Mouse (Mus musculus): Measurements from ENCODE around the gene Gm14698.
"Not testable (repeated sequence)": the region's sequence is repeated elsewhere in the genome, so short reads cannot be mapped to it uniquely, and the experiment has no call there.

Gene Gm14698

DNA sequence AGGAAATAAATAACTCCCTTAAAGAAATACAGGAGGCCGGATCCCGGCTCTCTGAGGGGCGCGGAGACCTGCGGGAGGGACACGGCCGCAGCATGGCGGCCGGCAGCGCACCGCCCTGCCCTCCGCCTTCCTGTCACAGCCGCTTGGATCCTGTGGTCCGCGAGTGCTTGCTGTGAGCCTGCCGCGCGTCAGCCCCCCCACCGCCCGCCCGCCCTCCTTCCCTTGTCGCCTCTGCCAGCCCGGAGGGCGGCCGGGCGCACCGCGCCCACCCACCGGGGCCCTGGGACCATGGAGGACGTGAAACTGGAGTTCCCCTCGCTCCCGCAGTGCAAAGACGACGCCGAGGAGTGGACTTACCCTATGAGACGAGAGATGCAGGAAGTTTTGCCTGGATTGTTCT is at the start of gene Gm14698:
Gene Gm14698, plus strand, starts transcription at position 35 of the 400 bp plus-strand sequence.
- DNase-seq = peak; percentile 1

DNA sequence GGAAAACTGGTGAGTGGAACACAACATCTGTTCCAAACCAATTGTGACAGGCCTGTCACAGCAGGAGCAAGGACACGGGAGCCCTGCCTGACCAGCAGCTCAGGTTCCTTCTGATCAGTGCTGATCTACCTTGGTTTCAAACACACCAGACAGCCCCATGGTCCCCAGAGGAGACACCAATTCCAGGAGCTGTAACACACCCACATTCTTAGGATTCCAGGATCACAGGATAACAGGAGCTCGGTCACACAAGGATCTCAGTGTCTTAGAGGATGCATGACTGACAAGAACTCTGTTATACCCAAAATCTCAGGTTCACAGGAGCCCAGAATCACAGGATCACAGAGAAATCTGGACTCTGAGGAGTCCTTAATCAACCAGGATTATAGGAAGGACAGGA is 444 bp upstream of the Gm14698 start:
- not testable (repeated sequence) for DNase-seq

DNA sequence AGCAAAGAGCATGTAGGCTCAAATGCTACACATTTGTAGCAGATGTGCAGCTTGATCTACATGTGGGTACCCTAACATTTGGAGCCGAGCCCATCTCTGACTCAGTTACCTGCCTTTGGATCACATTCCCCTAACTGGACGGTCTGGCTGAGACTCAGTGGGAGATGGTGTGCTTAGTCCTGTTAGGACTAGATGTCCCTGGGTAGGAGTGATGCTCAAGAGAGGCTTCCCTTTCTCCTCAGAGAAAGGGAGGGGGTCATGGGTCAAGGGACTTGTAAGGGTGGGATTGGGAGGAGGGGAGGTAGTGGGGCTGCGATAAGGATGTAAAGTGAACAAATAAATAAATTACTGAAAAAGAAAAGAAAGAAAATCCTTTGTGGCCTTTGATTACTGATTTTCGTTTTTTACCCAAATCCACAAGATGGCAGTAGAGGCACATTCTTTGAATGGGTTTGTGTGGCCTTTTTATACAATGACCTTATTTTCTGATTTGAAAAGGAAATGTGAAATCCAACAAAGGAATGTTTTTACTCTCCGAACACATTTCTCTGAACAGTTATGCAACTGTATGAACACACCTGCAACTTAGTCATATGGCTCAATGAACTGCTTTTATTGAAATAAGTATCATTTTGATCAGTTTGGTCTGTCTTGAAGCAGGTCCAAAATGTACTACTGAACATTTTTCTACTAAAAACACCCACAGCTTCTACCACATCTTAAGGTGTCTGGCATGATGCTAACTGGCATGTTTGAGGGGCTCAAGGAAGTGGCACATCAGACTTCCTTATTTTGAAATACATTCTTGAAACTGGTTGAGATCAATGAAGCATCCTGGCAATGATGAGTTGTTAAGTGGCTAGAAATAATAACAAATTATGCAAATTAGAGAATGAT is 18.9 kb downstream of the Gm14698 start:
- no peak for DNase-seq

DNA sequence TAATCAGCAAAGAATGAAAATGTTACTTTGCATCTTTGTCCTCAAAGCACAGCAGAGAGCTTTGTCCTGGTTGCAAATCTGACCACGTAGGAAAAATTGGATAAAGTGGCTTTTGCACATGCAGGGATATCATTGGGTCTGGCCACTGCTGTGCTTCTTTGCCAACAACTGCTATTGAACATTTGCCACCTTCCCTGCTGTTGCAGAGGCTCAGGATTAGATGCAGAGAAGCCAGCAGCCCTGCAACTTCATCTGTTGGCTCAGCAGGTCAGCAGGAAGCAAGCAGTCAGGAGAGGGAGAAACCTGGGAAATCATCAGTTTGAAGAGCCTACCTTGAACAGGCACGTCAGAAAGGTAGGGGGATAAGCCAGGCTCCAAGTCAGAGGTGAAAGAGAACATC is 44.3 kb downstream of the Gm14698 start:
- DNase-seq = no peak

Measured in lung, postnatal 14 days (tissue).